7 mouse cellular contexts compared by ENCODE assay signal in the genomic region with DNA sequence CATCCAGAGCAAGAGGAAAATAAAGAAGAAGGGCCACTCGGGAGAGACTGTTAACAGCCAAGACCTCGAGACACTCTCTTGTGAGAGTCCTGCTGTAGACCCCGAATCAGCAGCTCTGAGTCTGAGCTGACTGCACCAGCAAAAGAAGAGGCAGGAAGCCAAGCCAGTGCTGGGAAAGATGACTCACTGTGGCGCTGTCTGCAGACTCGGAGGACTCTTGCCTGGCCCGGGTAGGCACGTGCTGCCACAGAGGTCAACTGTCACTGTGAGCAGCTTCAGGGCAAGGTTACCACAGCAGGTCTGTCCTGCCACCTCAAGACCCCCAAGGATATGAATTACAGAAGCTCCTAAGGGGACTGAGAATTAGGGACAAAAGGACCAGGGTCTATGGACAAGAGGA. TPM values are rescaled to one million over a fixed set of nuclear protein-coding genes. Genes with fewer than 3 reads are reported as not detected.
A peak's percentile ranks its signal among the peaks of the same experiment; 100 is the strongest.
DNase-seq lines count a peak whose midpoint lies in the region; ATAC-seq and TF ChIP-seq lines count a peak whose summit lies in the region.

No protein-coding gene starts in this region.

- no peak for TF ChIP-seq CTCF in brain, embryonic 14.5 days (IDR thresholded peaks at IDR 0.05; ENCODE audit: borderline replicate concordance, extremely low read depth, insufficient read depth, insufficient read length)

- intact Hi-C loops in heart, postnatal 36 days (cut with DNase I) = no loop called here

- DNase-seq in ovary, adult 18-20 months (ENCODE audit: low spot score) = peak; percentile 44
- no peak for DNase-seq in ovary, postnatal 14 days (ENCODE audit: low spot score)
- peak; percentile 5 for DNase-seq in brain, embryonic 14.5 days (ENCODE audit: low read depth)
- peak; percentile 15 to 31 for DNase-seq in heart, postnatal 36 days
- DNase-seq in right cerebral cortex, adult 18-20 months = peak; percentile 73
- DNase-seq in kidney, adult 11 months = no peak

- no peak for TF ChIP-seq POLR2A in brain, embryonic 14.5 days (IDR thresholded peaks at IDR 0.05; ENCODE audit: borderline replicate concordance, extremely low read depth, insufficient read depth, insufficient read length, poor library complexity, severe bottlenecking)

- no peak for ATAC-seq in activated CD4-positive, CD25-positive, alpha-beta regulatory T cell, adult 4 months

RNA-seq across cellular contexts. Expression of gene Shc3, which starts 42.7 kb away (rescaled TPM):
- 13.9 and 17.4 TPM in 2 replicates for polyA plus RNA-seq in brain, embryonic 14.5 days (2012; rRNA removed)
- 1 to 10 TPM; 1.4 to 2.2 TPM for total RNA-seq in heart, postnatal 36 days (2021)
- not detected for polyA plus RNA-seq in activated CD4-positive, CD25-positive, alpha-beta regulatory T cell, adult 4 months (2017; shearing (Covaris generic))

Comparison
In these comparisons a context has a peak if more than half of its experiments do, and no peak if none do; other contexts are left out.
1. DNase-seq: peak in ovary, adult 18-20 months (single experiment), brain, embryonic 14.5 days (single experiment), heart, postnatal 36 days (2 of 2) and right cerebral cortex, adult 18-20 months (single experiment); none in ovary, postnatal 14 days (single experiment) and kidney, adult 11 months (single experiment).
2. RNA of gene Shc3, which starts 42.7 kb away (polyA plus RNA-seq): 13.9 to 17.4 TPM in brain, embryonic 14.5 days; not detected in activated CD4-positive, CD25-positive, alpha-beta regulatory T cell, adult 4 months; every median in the first group is over 10 times any median in the second.